Mouse (Mus musculus) heart, postnatal 10 days (tissue): ENCODE measurements around the gene Enoph1. TPM values are rescaled to one million over a fixed set of nuclear protein-coding genes. Genes with fewer than 3 reads are reported as not detected.

Source experiments
- total RNA-seq, 2 experiments: library from RNA; stranded (reverse); gene quantifications; 2 replicates each; pipeline ENCODE4 v1.2.3; 2021

Enoph1 gene
- total RNA-seq, 2 experiments from 2014 or later = 13.1 to 14.3 TPM

Other genes starting within 250 kb of the Enoph1 start
- gene Vamp9, start 133.7 kb upstream of the Enoph1 start, total RNA-seq = not detected
- 100 to 1,000 TPM; 152 to 170 TPM for gene Hnrnpd, start 61.0 kb upstream of the Enoph1 start, total RNA-seq
- gene 4930524J08Rik, start 60.9 kb upstream of the Enoph1 start, total RNA-seq = 1 to 10 TPM; 1.6 to 1.7 TPM
- 100 to 1,000 TPM in 1 of 2 experiments, 10 to 100 TPM in 1; 97.3 to 105 TPM for gene Hnrnpdl, start 321 bp upstream of the Enoph1 start, total RNA-seq
- gene Tmem150c, start 119.8 kb downstream of the Enoph1 start, total RNA-seq = 1 to 10 TPM; 4.4 to 4.8 TPM